Mouse (Mus musculus): ENCODE measurements around the gene Sorbs1.

GRCm38 (mm10) chr19:40359712-40360394 lies 153.7 kb downstream of the Sorbs1 start:
- no peak for TF ChIP-seq CTCF (IDR thresholded peaks at IDR 0.05; ENCODE audit: low read depth)
- no peak for TF ChIP-seq EP300 (optimal IDR thresholded peaks at IDR 0.05)

Data from stomach, postnatal 0 days (tissue).